Mouse (Mus musculus) liver, embryonic 11.5 days (tissue): ENCODE measurements around the gene Fam168b. TPM values are rescaled to one million over a fixed set of nuclear protein-coding genes. Genes with fewer than 3 reads are reported as not detected.

Experiments
- ATAC-seq: fragments of 200-750 bp; cut with Nextera tagmentation; replicated peaks from 2 replicates; pipeline ENCODE4 v1.8.0; 2017; ENCODE audit warnings: moderate number of reproducible peaks, mild to moderate bottlenecking, moderate TSS enrichment, moderate library complexity; ENCODE audit not compliant: low FRiP score
- DNase-seq: peaks from one replicate; pipeline ENCODE4 v3.0.0-alpha.2; 2017; ENCODE audit warnings: low spot score
- H3K27ac ChIP-seq: fragments of 300-500 bp; sonication (generic); 2 replicates; pipeline ENCODE4 v1.5.1; 2014; ENCODE audit warnings: mild to moderate bottlenecking, low read depth, low read length, control low read depth
- H3K27me3 ChIP-seq: fragments of 300-500 bp; sonication (generic); replicated peaks from 2 replicates; pipeline ENCODE4 v1.6.1; 2014; ENCODE audit warnings: low read length, mixed read lengths; ENCODE audit not compliant: control insufficient read depth, insufficient read depth
- H3K36me3 ChIP-seq: fragments of 300-500 bp; sonication (generic); 2 replicates; pipeline ENCODE4 v1.6.1; 2014; ENCODE audit warnings: mild to moderate bottlenecking, low read length, moderate library complexity, mixed read lengths; ENCODE audit not compliant: control insufficient read depth, insufficient read depth
- H3K4me1 ChIP-seq: fragments of 300-500 bp; sonication (generic); replicated peaks from 2 replicates; pipeline ENCODE4 v1.6.1; 2014; ENCODE audit warnings: low read length, mixed read lengths; ENCODE audit not compliant: control insufficient read depth, insufficient read depth
- H3K4me2 ChIP-seq: fragments of 300-500 bp; sonication (generic); 2 replicates; pipeline ENCODE4 v1.6.1; 2014; ENCODE audit warnings: mild to moderate bottlenecking, control low read depth, moderate library complexity
- H3K4me3 ChIP-seq: fragments of 300-500 bp; sonication (generic); 2 replicates; pipeline ENCODE4 v1.5.1; 2014; ENCODE audit warnings: low read depth, low read length, control low read depth
- H3K9ac ChIP-seq: fragments of 300-500 bp; sonication (generic); 2 replicates; pipeline ENCODE4 v1.6.1; 2014; ENCODE audit warnings: low read depth, low read length, control low read depth
- H3K9me3 ChIP-seq: fragments of 300-500 bp; sonication (generic); 2 replicates; pipeline ENCODE4 v1.6.1; 2016; ENCODE audit warnings: low read length, inconsistent platforms, mixed read lengths; ENCODE audit not compliant: control insufficient read depth
- WGBS: fragments of 180-500 bp; shearing (Covaris S2); extraction: QIAGEN DNeasy Blood & Tissue Kit; methylation state at CpG from one replicate; pipeline ENCODE4 v1.1.7; 2014; 5-methylcytosine and 5-hydroxymethylcytosine counted together
- polyA plus RNA-seq: library from polyadenylated mRNA; unstranded; fragments of >200 nt; fragmentation: Nextera tagmentation; extraction: Ambion mirVana; gene quantifications from 2 replicates; pipeline ENCODE4 v1.2.1, GENCODE M21; 2014

Gene Fam168b
- polyA plus RNA-seq, result 54.5 and 56.3 TPM in 2 replicates

DNA sequence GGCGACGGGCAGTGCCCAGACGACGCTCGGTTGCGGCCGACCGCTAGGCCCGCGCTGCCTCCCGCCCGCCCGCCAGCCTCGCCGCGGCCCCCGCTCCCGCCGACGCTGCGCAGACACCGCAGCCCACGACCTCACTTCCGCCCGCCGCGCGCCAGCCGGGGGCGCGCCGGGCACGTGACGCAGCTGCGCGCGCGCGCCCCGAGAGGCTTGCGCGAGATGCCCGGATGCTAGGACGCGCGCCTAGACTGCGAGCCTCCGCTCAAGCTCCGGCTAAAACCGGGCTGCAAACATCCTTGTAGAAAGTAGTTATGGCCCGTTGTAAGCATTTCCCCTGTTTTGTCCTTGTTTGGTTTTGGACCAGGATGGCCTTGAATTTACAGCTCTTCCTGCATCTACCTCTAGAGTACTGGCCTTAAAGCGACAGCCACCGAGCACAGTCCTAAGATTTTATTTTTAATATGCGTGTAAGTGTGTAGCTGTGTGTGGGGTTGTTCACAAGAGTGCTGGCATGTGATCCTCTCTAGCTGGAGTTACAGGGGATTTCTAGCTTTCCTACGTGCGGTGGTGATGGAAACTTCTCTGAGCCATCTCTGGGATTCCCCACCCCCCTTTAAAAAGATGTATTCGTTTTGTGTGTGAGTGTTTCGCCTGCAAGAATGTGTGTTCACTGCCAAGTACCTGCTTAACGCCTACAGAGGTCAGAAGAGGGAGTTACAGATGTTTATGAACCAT, at the start of gene Fam168b:
Fam168b (minus strand) TSS at position 179 of the 732 bp plus-strand sequence.
- peak; percentile 87 for DNase-seq
- 2% methylated on average over 52 of the region's 59 CpGs for WGBS
- Histone ChIP-seq H3K4me1 (peaks cover 29% of the 10 kb centered on the region), H3K27ac (peak within 1 kb of the TSS; percentile 93), H3K4me2 (peak within 1 kb of the TSS; percentile 96), H3K9ac (peak within 1 kb of the TSS; percentile 93), H3K4me3 (peak within 1 kb of the TSS; percentile 79), H3K36me3 (no peaks in the 10 kb centered on the region), H3K27me3 (no peaks in the 10 kb centered on the region), H3K9me3 (no peaks in the 10 kb centered on the region)
- peak; percentile 89 for ATAC-seq

DNA sequence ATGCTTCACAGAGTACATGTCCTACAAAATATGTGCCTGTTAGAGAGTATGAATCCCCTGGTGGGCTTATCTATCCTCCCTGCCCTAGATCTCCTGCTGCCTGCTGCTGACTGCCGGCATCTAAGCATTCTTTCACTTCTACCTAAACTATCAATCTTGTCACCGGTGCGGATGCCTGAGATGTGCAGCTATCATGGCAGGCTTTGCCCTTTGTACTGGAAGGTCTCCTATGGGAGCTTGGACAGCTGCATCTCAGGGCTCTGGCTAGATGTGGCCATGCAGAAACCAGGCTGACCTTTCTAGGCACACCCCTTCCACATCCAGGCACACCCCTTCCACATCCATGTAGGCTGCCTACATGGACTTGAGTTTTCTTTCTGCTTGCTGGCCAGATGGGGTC, 49.6 kb upstream of the Fam168b start:
- DNase-seq, result no peak

DNA sequence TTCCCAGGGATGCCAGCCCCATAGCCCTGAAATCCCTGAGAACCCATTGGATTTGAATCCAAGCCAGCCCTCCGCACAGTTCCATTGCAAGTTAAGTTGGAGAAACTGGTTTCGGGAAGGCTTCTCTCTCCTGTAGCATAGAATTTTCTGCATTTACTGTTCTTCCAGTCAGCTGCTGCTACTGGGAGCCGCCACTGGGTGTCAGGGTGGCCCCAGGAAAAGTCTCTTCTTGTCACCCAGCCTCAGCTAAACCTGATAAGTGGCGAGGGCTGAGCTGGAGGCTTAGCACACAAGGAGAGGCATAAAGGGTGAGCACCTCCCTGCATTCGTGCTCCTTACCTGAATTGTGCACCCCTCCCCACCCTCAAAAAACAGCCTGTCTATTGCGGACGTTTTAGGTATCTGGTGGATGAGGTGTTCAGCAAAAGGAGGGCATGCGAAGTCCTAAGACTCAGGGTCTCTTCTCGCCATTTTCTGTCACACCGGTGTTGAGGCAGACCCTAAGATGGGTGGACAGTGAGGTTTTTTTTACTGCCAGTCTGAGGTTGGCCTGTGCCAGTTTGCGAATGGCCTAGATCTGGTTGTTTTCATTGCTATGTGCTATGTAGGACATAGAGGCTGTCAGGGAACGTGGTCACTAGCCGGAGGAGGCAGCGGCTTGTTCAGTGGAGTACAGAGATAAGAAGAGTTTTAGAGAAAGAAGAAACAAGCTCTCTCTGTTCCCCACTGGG, 48.9 kb upstream of the Fam168b start:
- no peak for DNase-seq
- Histone ChIP-seq H3K9me3 (no peaks in the 10 kb centered on the region), H3K4me2 (no peak overlapping the region), H3K27ac (no peak overlapping the region), H3K9ac (no peak overlapping the region), H3K4me1 (no peaks in the 10 kb centered on the region), H3K27me3 (no peaks in the 10 kb centered on the region), H3K4me3 (no peak overlapping the region), H3K36me3 (no peaks in the 10 kb centered on the region)
- WGBS, result 49% methylated on average over 14 of the region's 14 CpGs
- peak; percentile 64 for ATAC-seq

More for the DNA sequence above, 49.6 kb upstream of the Fam168b start:
- Histone ChIP-seq H3K27ac (no peak overlapping the region), H3K9me3 (no peaks in the 10 kb centered on the region), H3K9ac (no peak overlapping the region), H3K36me3 (no peaks in the 10 kb centered on the region), H3K4me1 (no peaks in the 10 kb centered on the region), H3K4me2 (no peak overlapping the region), H3K27me3 (no peaks in the 10 kb centered on the region), H3K4me3 (no peak overlapping the region)
- WGBS, result 59% methylated on average over 3 of the region's 3 CpGs
- ATAC-seq, result no peak

DNA sequence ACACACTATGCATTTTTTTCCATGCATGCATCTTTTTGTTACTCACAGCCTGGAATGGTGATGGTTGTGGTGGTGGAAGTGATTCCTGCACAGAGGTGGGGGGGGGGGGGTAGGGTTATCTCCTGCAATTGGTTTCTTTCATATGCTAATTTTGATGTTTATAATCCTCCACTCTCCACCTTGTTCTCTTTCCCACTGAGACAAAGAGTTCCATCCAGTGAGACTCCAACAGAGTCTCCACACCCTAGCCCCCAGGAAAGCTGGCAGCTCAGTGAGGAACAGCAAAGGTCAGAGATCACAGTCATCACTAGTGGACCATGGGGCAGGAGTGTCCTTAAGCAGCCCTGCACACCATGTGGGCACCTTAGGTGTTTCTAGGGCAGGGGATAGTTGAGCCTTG, 40.9 kb upstream of the Fam168b start:
- Histone ChIP-seq H3K4me1 (no peaks in the 10 kb centered on the region), H3K9me3 (no peaks in the 10 kb centered on the region), H3K9ac (no peak overlapping the region), H3K27ac (no peak overlapping the region), H3K27me3 (no peaks in the 10 kb centered on the region), H3K4me3 (no peak overlapping the region), H3K4me2 (no peak overlapping the region), H3K36me3 (no peaks in the 10 kb centered on the region)
- DNase-seq, result no peak
- ATAC-seq, result no peak

DNA sequence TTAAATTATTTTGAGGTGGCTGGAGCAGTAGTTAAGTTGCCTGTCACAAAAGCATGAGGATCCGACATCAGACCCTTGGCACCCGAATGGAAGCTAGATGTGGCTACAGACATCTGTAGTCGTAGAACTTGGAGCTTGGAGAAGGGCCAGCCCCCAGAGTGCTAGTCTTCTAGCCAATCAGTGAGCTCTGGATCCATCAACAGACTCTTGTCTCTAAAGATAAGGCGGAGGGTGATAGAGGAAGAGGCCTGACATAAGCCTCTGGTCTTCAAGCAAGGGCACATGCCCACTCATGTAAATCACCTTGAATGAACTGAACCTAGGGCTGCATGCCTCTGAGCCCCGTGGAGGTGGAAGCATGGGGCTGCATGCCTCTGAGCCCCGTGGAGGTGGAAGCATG, 36.7 kb upstream of the Fam168b start:
- peak; percentile 21 for DNase-seq
- Histone ChIP-seq H3K36me3 (no peaks in the 10 kb centered on the region; the same call in 1 of the 2 replicates), H3K4me2 (no peak overlapping the region), H3K27me3 (no peaks in the 10 kb centered on the region), H3K9ac (no peak overlapping the region), H3K27ac (no peak overlapping the region), H3K4me3 (no peak overlapping the region), H3K4me1 (no peaks in the 10 kb centered on the region), H3K9me3 (no peaks in the 10 kb centered on the region)
- 69% methylated on average over 6 of the region's 6 CpGs for WGBS
- no peak for ATAC-seq

DNA sequence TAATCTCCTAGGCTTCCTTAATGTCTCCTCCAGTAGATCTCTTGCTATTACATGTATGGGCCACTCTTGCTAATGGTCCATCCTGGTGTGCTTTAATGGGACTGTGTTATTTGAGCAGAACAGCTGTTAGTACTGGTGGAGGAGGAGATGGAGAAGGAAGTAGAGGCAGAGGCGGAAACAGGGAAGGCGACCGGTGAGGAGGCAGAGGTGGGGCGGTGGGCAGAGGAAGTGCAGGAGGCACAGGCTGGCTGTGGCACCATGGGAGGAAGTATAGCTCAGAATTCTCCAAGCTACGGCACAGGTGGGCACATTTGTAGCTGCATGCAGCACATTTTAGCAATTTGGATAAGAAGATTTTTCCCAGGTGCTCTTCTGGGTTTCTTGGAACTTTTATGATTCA, 30.7 kb upstream of the Fam168b start:
- 63% methylated on average over 5 of the region's 5 CpGs for WGBS
- Histone ChIP-seq H3K36me3 (peaks cover 2% of the 10 kb centered on the region; the same call in 1 of the 2 replicates), H3K4me2 (no peak overlapping the region)

DNA sequence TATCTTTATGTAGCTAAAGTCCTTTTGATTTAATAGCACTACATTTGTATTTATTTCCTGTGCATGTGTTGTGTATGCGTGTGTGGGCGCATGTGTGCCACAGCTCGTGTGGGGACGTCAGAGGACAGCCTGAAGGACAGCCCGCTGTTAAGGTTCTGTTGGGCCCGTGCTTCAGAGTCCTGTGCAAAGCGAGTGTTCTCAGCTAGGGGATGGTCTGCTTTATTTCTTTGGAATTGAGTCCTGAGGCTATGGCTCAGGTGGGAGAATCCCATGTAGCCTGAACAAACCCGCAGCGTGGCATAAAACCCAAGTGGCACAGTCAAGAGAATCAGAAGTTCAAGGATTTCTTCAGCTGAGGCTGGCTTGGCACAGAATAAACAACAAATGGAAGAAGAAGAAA, 28.3 kb upstream of the Fam168b start:
- peaks cover 2% of the 10 kb centered on the region; the same call in 1 of the 2 replicates for H3K36me3 ChIP-seq
- WGBS, result 89% methylated on average over 9 of the region's 9 CpGs

More for the DNA sequence above, 30.7 kb upstream of the Fam168b start:
- H3K4me3 ChIP-seq, result no peak overlapping the region
- no peaks in the 10 kb centered on the region for H3K27me3 ChIP-seq
- no peaks in the 10 kb centered on the region for H3K4me1 ChIP-seq
- no peak overlapping the region for H3K27ac ChIP-seq
- H3K9ac ChIP-seq, result no peak overlapping the region
- H3K9me3 ChIP-seq, result no peaks in the 10 kb centered on the region
- ATAC-seq (no peak), DNase-seq (peak; percentile 22)

DNA sequence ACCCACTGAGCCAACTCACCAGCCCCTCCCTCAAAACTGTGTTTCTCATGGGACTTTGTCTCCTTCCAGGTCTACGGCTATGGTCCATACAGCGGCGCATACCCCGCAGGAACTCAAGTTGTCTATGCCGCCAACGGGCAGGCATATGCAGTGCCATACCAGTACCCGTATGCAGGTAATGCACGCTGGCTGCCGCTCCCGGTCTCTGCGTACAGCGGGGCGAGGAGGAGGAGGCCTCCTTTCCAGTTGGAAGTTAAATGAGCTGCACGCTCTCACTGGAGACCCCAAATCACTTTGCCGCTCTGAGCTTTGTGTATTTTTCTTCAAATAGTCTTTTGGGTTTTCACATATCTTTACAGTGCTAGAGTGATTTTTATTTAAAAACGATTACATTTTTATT, 26.4 kb upstream of the Fam168b start:
- Histone ChIP-seq H3K4me2 (no peak overlapping the region), H3K4me1 (no peaks in the 10 kb centered on the region), H3K27ac (no peak overlapping the region), H3K9me3 (no peaks in the 10 kb centered on the region), H3K9ac (no peak overlapping the region), H3K36me3 (peaks cover 2% of the 10 kb centered on the region; the same call in 1 of the 2 replicates), H3K27me3 (no peaks in the 10 kb centered on the region), H3K4me3 (no peak overlapping the region)
- DNase-seq (peak; percentile 19), ATAC-seq (no peak)
- 94% methylated on average over 16 of the region's 16 CpGs for WGBS

More for the DNA sequence above, 28.3 kb upstream of the Fam168b start:
- H3K4me3 ChIP-seq, result no peak overlapping the region
- H3K27me3 ChIP-seq, result no peaks in the 10 kb centered on the region
- ATAC-seq, result no peak
- H3K4me2 ChIP-seq, result no peak overlapping the region
- H3K9me3 ChIP-seq, result no peaks in the 10 kb centered on the region
- peak; percentile 2 for DNase-seq
- no peaks in the 10 kb centered on the region for H3K4me1 ChIP-seq
- H3K27ac ChIP-seq, result no peak overlapping the region
- H3K9ac ChIP-seq, result no peak overlapping the region
